Mouse (Mus musculus): ENCODE measurements around the gene Ddx28.

Gene Ddx28

GRCm38 (mm10) chr8:105965905-105966341 lies 45.8 kb downstream of the Ddx28 start, which contains the start of gene Slc12a4:
Slc12a4 (minus strand) TSS chr8:105966097.
- DNase-seq = peak; percentile 71

- peak; percentile 30 for DNase-seq
Measured at GRCm38 (mm10) chr8:105965266-105965904, 46.3 kb downstream of the Ddx28 start.

DNA sequence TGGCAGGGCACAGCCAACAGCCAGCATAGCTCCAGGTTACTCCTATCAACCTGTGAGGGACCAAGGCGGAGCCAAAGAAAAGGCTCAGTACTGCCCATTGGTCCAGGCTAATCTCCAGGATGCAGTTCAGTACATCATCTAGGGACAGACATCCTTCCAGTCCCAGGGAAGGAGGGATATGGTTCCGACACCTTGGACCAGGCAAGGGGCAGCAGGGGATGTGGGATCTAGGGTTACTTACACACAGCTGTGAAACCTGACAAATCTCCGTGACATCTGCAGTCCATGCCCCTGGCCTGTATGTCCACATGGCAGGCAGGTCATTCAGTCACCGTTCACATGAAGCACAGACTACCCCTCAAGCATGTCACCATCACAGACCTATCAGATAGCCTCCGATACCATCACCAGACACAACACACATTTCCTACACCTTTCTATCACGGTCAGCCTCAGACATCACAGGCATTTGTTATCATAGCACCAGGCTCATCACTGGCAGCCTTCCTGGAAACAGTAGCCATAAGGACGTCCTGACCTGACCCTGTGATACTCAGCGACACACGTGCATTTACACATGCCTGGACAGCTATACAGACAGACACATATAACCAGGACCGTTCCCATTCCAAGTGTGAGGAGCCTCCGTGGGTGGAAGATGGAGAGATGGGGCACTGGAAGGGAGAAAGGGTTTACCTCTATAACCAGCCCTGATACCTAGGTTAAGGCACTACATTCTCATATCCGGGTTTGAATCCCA lies 47.0 kb downstream of the Ddx28 start:
- no peak for DNase-seq

GRCm38 (mm10) chr8:105961536-105961935 lies 50.1 kb downstream of the Ddx28 start:
- no peak for DNase-seq

- DNase-seq = no peak
Measured at GRCm38 (mm10) chr8:105961101-105961500, 50.6 kb downstream of the Ddx28 start.
